Mouse (Mus musculus): ENCODE data around the gene Klk1. TPM values are rescaled to one million over a fixed set of nuclear protein-coding genes. Genes with fewer than 3 reads are reported as not detected.
A peak's percentile ranks its signal among the peaks of the same experiment; 100 is the strongest.
"Not testable (repeated sequence)": the region's sequence is repeated elsewhere in the genome, so short reads cannot be mapped to it uniquely, and the experiment has no call there.

Klk1 gene
- polyA plus RNA-seq, 1 experiment from 2014 or later = not detected

GRCm38 (mm10) chr7:44221601-44222000 is 3.6 kb upstream of the Klk1 start:
- not testable (repeated sequence) for H3K4me3 ChIP-seq (ENCODE audit: low read depth, low read length); ATAC-seq (ENCODE audit: low FRiP score); H3K9ac ChIP-seq (ENCODE audit: low read depth, low read length); DNase-seq (ENCODE audit: low spot score); H3K27ac ChIP-seq (ENCODE audit: low read depth, low read length); H3K9me3 ChIP-seq (ENCODE audit: control insufficient read depth, low read length); H3K27me3 ChIP-seq (ENCODE audit: control insufficient read depth, insufficient read depth, low read length); H3K36me3 ChIP-seq (ENCODE audit: control insufficient read depth, insufficient read depth, low read length); H3K4me1 ChIP-seq (replicated peaks; ENCODE audit: control insufficient read depth, insufficient read depth, low read length); H3K4me2 ChIP-seq (replicated peaks; ENCODE audit: low read depth, low read length)
- WGBS = 72% methylated on average over 8 of the region's 10 CpGs

DNA sequence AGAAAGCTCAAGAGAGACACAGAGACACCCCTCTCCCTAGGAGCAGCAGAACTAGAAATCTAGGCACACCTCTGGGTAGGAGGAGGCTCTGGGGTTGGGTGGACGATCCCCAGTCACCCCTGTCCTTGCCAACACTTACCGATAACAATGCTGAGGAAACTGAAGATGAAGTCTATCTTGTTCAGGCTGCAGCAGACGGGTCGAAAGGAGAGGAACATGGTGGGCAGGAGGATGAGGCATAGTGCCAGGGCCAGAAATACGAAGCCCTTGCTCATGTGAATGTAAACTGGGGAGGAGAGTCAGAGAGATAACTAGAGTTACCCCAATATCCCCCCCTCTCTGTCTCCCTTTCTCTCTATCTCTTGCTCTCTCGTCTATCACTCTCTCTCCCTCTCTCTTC is 2.8 kb upstream of the Klk1 start:
- H3K9me3 ChIP-seq (ENCODE audit: control insufficient read depth, low read length); H3K9ac ChIP-seq (ENCODE audit: low read depth, low read length); H3K4me2 ChIP-seq (replicated peaks; ENCODE audit: low read depth, low read length); H3K4me1 ChIP-seq (replicated peaks; ENCODE audit: control insufficient read depth, insufficient read depth, low read length); ATAC-seq (ENCODE audit: low FRiP score); H3K27me3 ChIP-seq (ENCODE audit: control insufficient read depth, insufficient read depth, low read length); DNase-seq (ENCODE audit: low spot score); H3K36me3 ChIP-seq (ENCODE audit: control insufficient read depth, insufficient read depth, low read length); H3K4me3 ChIP-seq (ENCODE audit: low read depth, low read length); H3K27ac ChIP-seq (ENCODE audit: low read depth, low read length): not testable (repeated sequence)
- 83% methylated on average over 6 of the region's 6 CpGs for WGBS

- no peak within 1 kb of the TSS for H3K9ac ChIP-seq (ENCODE audit: low read depth, low read length)
- H3K4me3 ChIP-seq (ENCODE audit: low read depth, low read length) = no peak within 1 kb of the TSS
- no peak for ATAC-seq (ENCODE audit: low FRiP score)
- no peaks in the 10 kb centered on the region for H3K27me3 ChIP-seq (ENCODE audit: control insufficient read depth, insufficient read depth, low read length)
- no peak within 1 kb of the TSS for H3K4me2 ChIP-seq (replicated peaks; ENCODE audit: low read depth, low read length)
- DNase-seq (ENCODE audit: low spot score) = no peak
- 75% methylated on average over 3 of the region's 3 CpGs for WGBS
- H3K9me3 ChIP-seq (ENCODE audit: control insufficient read depth, low read length) = no peaks in the 10 kb centered on the region
- no peak within 1 kb of the TSS for H3K27ac ChIP-seq (ENCODE audit: low read depth, low read length)
- no peaks in the 10 kb centered on the region for H3K36me3 ChIP-seq (ENCODE audit: control insufficient read depth, insufficient read depth, low read length)
- no peaks in the 10 kb centered on the region for H3K4me1 ChIP-seq (replicated peaks; ENCODE audit: control insufficient read depth, insufficient read depth, low read length)
These were observed 10.7 kb downstream of the Klk1 start, which contains the start of gene Gm36864 for GRCm38 (mm10) chr7:44235909-44236308. Gene Gm36864, plus strand, starts transcription at chr7:44236177.

DNA sequence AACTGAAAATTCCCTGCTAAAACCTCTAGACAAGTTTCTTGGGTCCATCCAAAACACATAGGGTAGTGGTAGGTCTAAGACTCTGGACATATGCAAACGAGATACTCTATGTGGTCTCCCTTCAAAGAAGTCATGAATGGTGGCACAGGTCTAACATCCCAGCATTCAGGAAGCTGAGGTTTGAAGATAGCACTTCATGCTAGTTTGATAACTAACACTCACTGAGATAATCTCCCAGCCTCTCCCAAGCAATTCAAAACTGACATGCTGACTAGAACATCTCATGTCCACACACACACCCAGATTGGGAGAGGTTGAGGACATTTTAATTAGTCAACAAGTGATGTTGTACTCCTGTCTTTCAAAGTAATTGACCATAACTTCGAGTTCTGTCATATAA is 14.8 kb downstream of the Klk1 start:
- WGBS = 67% methylated on average over 2 of the region's 2 CpGs
- H3K9ac ChIP-seq (ENCODE audit: low read depth, low read length) = no peak overlapping the region
- no peaks in the 10 kb centered on the region for H3K27me3 ChIP-seq (ENCODE audit: control insufficient read depth, insufficient read depth, low read length)
- no peak overlapping the region for H3K4me3 ChIP-seq (ENCODE audit: low read depth, low read length)
- H3K36me3 ChIP-seq (ENCODE audit: control insufficient read depth, insufficient read depth, low read length) = no peaks in the 10 kb centered on the region
- no peak overlapping the region for H3K27ac ChIP-seq (ENCODE audit: low read depth, low read length)
- ATAC-seq (ENCODE audit: low FRiP score) (no peak), DNase-seq (ENCODE audit: low spot score) (no peak)
- no peak overlapping the region for H3K4me2 ChIP-seq (replicated peaks; ENCODE audit: low read depth, low read length)
- no peaks in the 10 kb centered on the region for H3K4me1 ChIP-seq (replicated peaks; ENCODE audit: control insufficient read depth, insufficient read depth, low read length)
- H3K9me3 ChIP-seq (ENCODE audit: control insufficient read depth, low read length) = no peaks in the 10 kb centered on the region

GRCm38 (mm10) chr7:44240712-44241111 is 15.6 kb downstream of the Klk1 start:
- WGBS = 57% methylated on average over 1 of the region's 1 CpGs
- Histone ChIP-seq H3K36me3 (ENCODE audit: control insufficient read depth, insufficient read depth, low read length) (no peaks in the 10 kb centered on the region), H3K9ac (ENCODE audit: low read depth, low read length) (no peak overlapping the region), H3K4me1 (replicated peaks; ENCODE audit: control insufficient read depth, insufficient read depth, low read length) (no peaks in the 10 kb centered on the region; the same call in 1 of the 2 replicates), H3K27ac (ENCODE audit: low read depth, low read length) (no peak overlapping the region), H3K27me3 (ENCODE audit: control insufficient read depth, insufficient read depth, low read length) (no peaks in the 10 kb centered on the region), H3K4me3 (ENCODE audit: low read depth, low read length) (no peak overlapping the region), H3K9me3 (ENCODE audit: control insufficient read depth, low read length) (no peaks in the 10 kb centered on the region), H3K4me2 (replicated peaks; ENCODE audit: low read depth, low read length) (no peak overlapping the region)
- DNase-seq (ENCODE audit: low spot score) (no peak), ATAC-seq (ENCODE audit: low FRiP score) (no peak)

DNA sequence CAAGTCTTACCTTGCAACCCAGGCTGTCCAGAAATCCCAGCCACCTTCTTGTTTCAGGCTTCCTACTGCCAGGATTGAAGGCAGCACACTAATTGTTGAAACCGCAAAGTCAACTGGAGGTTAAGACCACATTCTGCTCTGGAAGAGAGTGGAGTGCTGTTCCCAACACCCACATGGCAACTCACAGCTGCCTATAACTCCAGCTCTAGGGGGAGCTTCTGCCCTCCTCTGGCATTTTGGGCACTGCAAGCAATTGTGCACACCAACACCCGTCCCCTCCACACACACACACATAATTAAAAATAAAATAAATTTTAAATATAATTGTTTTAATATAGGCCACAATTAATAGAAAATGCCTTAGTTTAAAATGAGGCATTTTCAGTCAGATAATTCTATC is 16.0 kb downstream of the Klk1 start:
- Histone ChIP-seq H3K9ac (ENCODE audit: low read depth, low read length) (no peak overlapping the region), H3K36me3 (ENCODE audit: control insufficient read depth, insufficient read depth, low read length) (no peaks in the 10 kb centered on the region), H3K4me2 (replicated peaks; ENCODE audit: low read depth, low read length) (no peak overlapping the region), H3K4me1 (replicated peaks; ENCODE audit: control insufficient read depth, insufficient read depth, low read length) (no peaks in the 10 kb centered on the region; the same call in 1 of the 2 replicates), H3K27me3 (ENCODE audit: control insufficient read depth, insufficient read depth, low read length) (no peaks in the 10 kb centered on the region), H3K4me3 (ENCODE audit: low read depth, low read length) (no peak overlapping the region), H3K9me3 (ENCODE audit: control insufficient read depth, low read length) (no peaks in the 10 kb centered on the region), H3K27ac (ENCODE audit: low read depth, low read length) (no peak overlapping the region)
- 79% methylated on average over 2 of the region's 2 CpGs for WGBS
- ATAC-seq (ENCODE audit: low FRiP score) (no peak), DNase-seq (ENCODE audit: low spot score) (no peak)

DNA sequence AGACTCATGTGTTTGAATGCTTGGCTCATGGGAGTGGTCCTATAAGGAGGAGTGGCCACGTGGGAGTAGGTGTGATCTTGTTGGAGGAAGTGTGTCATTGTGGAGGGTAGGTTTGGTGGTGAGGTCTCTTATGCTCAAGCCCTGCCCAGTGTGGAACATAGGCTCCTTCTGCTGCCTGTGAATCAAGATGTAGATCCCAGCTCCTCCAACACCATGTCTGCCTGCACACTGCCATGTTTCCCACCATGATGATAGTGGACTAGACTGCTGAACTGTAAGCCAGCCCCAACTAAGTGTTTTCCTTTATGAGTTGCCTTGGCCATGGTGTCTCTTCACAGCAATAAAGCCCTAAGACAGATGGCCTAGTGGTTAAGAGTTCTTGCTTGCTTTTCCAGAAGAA is 18.9 kb downstream of the Klk1 start:
- Histone ChIP-seq H3K4me2 (replicated peaks; ENCODE audit: low read depth, low read length) (no peak overlapping the region), H3K9me3 (ENCODE audit: control insufficient read depth, low read length) (no peaks in the 10 kb centered on the region), H3K4me1 (replicated peaks; ENCODE audit: control insufficient read depth, insufficient read depth, low read length) (peaks cover 2% of the 10 kb centered on the region; the same call in 1 of the 2 replicates), H3K4me3 (ENCODE audit: low read depth, low read length) (no peak overlapping the region), H3K27me3 (ENCODE audit: control insufficient read depth, insufficient read depth, low read length) (no peaks in the 10 kb centered on the region), H3K27ac (ENCODE audit: low read depth, low read length) (no peak overlapping the region), H3K36me3 (ENCODE audit: control insufficient read depth, insufficient read depth, low read length) (0 out of 2 replicates have a peak, but pooled peaks cover 1% of the 10 kb centered on the region), H3K9ac (ENCODE audit: low read depth, low read length) (no peak overlapping the region)
- WGBS = 70% methylated on average over 1 of the region's 1 CpGs
- DNase-seq (ENCODE audit: low spot score) (no peak), ATAC-seq (ENCODE audit: low FRiP score) (no peak)

DNA sequence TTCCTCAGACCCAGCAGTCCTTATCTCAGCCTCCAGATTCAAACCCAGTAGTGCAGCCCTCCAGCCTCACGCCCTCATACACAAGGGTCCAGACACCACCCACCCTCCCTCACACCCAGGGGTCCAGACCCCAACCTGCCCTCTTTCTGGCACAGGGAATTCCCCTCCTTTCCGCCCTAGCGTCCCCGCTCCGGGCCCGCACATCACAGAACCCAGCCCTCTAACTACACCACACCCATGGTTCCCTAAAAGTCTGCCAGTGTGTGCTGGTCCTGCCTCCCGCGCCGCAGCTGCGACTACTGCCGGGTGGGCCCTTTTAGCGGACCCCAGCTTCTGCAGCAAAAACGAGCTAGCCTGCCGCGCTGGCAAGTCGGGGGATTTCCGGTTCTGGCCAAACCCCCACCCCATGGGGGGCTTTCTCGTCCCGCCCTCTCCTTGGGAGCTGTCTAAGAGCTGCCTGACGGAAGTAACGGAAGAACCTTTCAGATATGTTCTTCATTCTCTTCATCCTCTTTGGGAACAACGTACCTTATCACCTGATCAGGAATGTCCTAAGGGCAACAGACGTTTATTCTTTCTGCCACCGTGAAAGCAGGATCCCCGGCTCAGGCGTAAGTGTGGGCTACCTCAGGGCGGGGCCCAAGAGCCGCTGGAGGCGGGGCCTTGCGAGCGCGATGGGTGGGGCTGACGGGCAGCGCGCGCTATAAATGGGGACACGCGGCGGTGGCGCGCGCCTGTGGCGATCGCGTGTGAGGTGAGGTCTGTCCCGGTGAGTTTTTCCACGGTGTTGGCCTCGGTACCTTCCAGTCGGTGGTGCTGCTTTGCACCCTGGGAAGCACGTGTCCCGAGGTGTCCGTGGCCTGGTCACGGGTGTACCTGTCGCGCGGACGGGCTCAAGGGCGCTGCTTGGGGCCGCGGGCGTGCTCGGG is 21.2 kb downstream of the Klk1 start, which contains the start of the genes 1700028J19Rik and 2410002F23Rik:
TSS of gene 1700028J19Rik (minus strand) at position 641 of the 929 bp plus-strand sequence.
TSS of gene 2410002F23Rik (plus strand) at position 668 of the 929 bp plus-strand sequence.
- H3K9ac ChIP-seq (ENCODE audit: low read depth, low read length) = peak within 1 kb of the TSS; percentile 86
- peak within 1 kb of the TSS; percentile 74 for H3K27ac ChIP-seq (ENCODE audit: low read depth, low read length)
- no peaks in the 10 kb centered on the region for H3K9me3 ChIP-seq (ENCODE audit: control insufficient read depth, low read length)
- H3K27me3 ChIP-seq (ENCODE audit: control insufficient read depth, insufficient read depth, low read length) = no peaks in the 10 kb centered on the region
- ATAC-seq (ENCODE audit: low FRiP score) = peak; percentile 88
- H3K4me2 ChIP-seq (replicated peaks; ENCODE audit: low read depth, low read length) = peak within 1 kb of the TSS; percentile 67
- H3K4me1 ChIP-seq (replicated peaks; ENCODE audit: control insufficient read depth, insufficient read depth, low read length) = peaks cover 4% of the 10 kb centered on the region; the same call in 1 of the 2 replicates
- under 1% methylated on average over 62 of the region's 62 CpGs for WGBS
- peaks cover 17% of the 10 kb centered on the region for H3K36me3 ChIP-seq (ENCODE audit: control insufficient read depth, insufficient read depth, low read length)
- DNase-seq (ENCODE audit: low spot score) = peak; percentile 92
- peak within 1 kb of the TSS; percentile 82 for H3K4me3 ChIP-seq (ENCODE audit: low read depth, low read length)
